Mouse (Mus musculus): ENCODE data around the gene Elfn2.

DNA sequence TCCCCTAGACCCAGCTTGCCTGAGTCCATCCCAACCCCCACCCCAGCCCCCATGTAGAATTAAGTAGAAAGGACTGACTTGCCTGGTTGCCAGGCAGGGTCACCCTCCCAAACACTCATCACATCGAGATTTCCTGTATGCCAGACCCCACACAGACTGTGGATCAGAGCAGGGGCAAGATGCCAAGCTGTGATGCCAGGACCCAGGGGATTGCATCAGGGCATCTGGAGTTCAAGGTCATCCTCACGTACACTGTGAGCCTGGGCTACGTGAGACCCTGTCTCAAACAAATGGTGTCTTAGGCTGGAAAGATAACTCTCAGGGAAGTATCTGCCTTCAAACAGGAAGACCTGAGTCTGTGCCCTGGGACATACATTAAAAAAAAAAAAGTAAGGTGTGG, 11.9 kb downstream of the Elfn2 start:
- TF ChIP-seq CTCF (IDR thresholded peaks at IDR 0.05; ENCODE audit: borderline replicate concordance, control insufficient read depth, extremely low read depth, insufficient read depth, low read length, poor library complexity) (no peak), POLR2A (IDR thresholded peaks at IDR 0.05; ENCODE audit: control insufficient read depth, extremely low read depth, insufficient read depth, low read length, poor library complexity) (no peak)

Measured in thymus, adult 2 months (tissue).